Mouse (Mus musculus) MEL (cell line): ENCODE results near the gene Vmn1r104. TPM values are rescaled to one million over a fixed set of nuclear protein-coding genes. Genes with fewer than 3 reads are reported as not detected.
"Not testable (repeated sequence)": the region's sequence is repeated elsewhere in the genome, so short reads cannot be mapped to it uniquely, and the experiment has no call there.

Experiments
- DNase-seq: peaks from one replicate; pipeline ENCODE4 v3.0.0; 2011; ENCODE audit warnings: low read depth, low spot score
- H3K27ac ChIP-seq: 2 replicates; pipeline ENCODE4 v1.5.1; 2012; ENCODE audit warnings: low read depth, mild to moderate bottlenecking, control low read depth, low read length, moderate library complexity; ENCODE audit not compliant: control insufficient read depth
- H3K27me3 ChIP-seq, 2 experiments: fragments of 150-350 bp in 1 of 2; sonication (generic) in 1 of 2; 2 replicates each; pipeline ENCODE4 v1.6.1; 2012; ENCODE audit warnings: low read length in 2 of 2, mild to moderate bottlenecking in 2 of 2, improper control_type of control experiment in 1 of 2, moderate library complexity in 1 of 2; ENCODE audit not compliant: insufficient read depth in 2 of 2, control insufficient read depth in 1 of 2
- H3K36me3 ChIP-seq, 2 experiments: 2 replicates each; pipeline ENCODE4 v1.6.1; 2012 to 2014; ENCODE audit warnings: low read length in 2 of 2, improper control_type of control experiment in 1 of 2, inconsistent platforms in 1 of 2, mild to moderate bottlenecking in 1 of 2; ENCODE audit not compliant: insufficient read depth in 2 of 2, control insufficient read depth in 1 of 2
- H3K4me1 ChIP-seq, 2 experiments: fragments of 150-350 bp in 1 of 2; sonication (generic) in 1 of 2; 2 replicates each; pipeline ENCODE4 v1.6.1; 2012; ENCODE audit warnings: low read length in 2 of 2, improper control_type of control experiment in 1 of 2, mild to moderate bottlenecking in 1 of 2; ENCODE audit not compliant: insufficient read depth in 2 of 2, control insufficient read depth in 1 of 2
- H3K4me3 ChIP-seq, 2 experiments: fragments of 150-350 bp in 1 of 2; sonication (generic) in 1 of 2; 2 replicates each; pipeline ENCODE4 v1.5.1; 2012; ENCODE audit warnings: low read depth in 2 of 2, low read length in 2 of 2, mild to moderate bottlenecking in 2 of 2, moderate library complexity in 2 of 2, control low read depth in 1 of 2, improper control_type of control experiment in 1 of 2; ENCODE audit not compliant: control insufficient read depth in 1 of 2, insufficient read depth in 1 of 2
- H3K79me2 ChIP-seq: 2 replicates; pipeline ENCODE4 v1.6.1; 2012; ENCODE audit warnings: mild to moderate bottlenecking, low read length, moderate library complexity; ENCODE audit not compliant: control insufficient read depth, poor library complexity, insufficient read depth
- H3K9ac ChIP-seq: 2 replicates; pipeline ENCODE4 v1.6.1; 2012; ENCODE audit warnings: low read depth, mild to moderate bottlenecking, control low read depth, low read length, moderate library complexity; ENCODE audit not compliant: control insufficient read depth, poor library complexity, severe bottlenecking
- H3K9me3 ChIP-seq: fragments of 150-350 bp; sonication (generic); replicated peaks from 2 replicates; pipeline ENCODE4 v1.6.1; 2012; ENCODE audit warnings: mild to moderate bottlenecking, low read length, improper control_type of control experiment, moderate library complexity; ENCODE audit not compliant: insufficient read depth
- polyA plus RNA-seq, 2 experiments: library from polyadenylated mRNA; stranded (reverse) in 1 of 2; unstranded in 1 of 2; fragments of >175 nt in 1 of 2; fragments of >200 nt in 1 of 2; gene quantifications; 2 replicates each; pipeline versions ENCODE4 v1.2.1 to v1.2.4; 2012; ENCODE audit warnings: low replicate concordance in 2 of 2, low read depth in 1 of 2; ENCODE audit not compliant: insufficient read length in 2 of 2, insufficient read depth in 1 of 2, missing spikeins in 1 of 2
- total RNA-seq: library from RNA; depleted of rRNA; stranded (reverse); fragments of 300-350 nt; gene quantifications from 2 replicates; pipeline ENCODE4 v1.2.3, GENCODE M21; 2012; rRNA removed

Gene Vmn1r104
- total RNA-seq (not detected in 2 replicates), polyA plus RNA-seq (not detected)

DNA sequence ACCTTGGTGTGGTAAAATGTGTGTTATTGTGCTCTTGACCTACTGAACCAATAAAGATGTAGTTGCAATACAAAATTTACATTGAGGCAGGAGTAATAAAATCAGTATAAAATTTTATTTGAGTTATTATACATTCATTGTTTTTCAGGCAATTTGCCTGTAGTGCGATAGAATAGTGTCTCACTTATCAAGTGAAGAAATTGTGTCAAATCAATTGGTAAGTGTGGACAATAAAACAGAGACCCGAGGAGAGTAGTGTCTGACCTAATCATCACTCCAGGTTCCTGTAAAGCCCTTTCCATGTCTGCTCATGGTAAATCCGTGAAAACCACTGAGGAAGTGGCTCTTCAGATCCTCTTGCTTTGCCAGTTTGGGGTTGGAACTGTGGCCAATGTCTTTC, at the start of gene Vmn1r104:
Gene Vmn1r104, plus strand, starts transcription at position 301 of the 400 bp plus-strand sequence.
- H3K9ac ChIP-seq, H3K9me3 ChIP-seq, H3K27me3 ChIP-seq, H3K27ac ChIP-seq, H3K4me1 ChIP-seq, H3K4me3 ChIP-seq, DNase-seq, H3K79me2 ChIP-seq, H3K36me3 ChIP-seq: not testable (repeated sequence)

DNA sequence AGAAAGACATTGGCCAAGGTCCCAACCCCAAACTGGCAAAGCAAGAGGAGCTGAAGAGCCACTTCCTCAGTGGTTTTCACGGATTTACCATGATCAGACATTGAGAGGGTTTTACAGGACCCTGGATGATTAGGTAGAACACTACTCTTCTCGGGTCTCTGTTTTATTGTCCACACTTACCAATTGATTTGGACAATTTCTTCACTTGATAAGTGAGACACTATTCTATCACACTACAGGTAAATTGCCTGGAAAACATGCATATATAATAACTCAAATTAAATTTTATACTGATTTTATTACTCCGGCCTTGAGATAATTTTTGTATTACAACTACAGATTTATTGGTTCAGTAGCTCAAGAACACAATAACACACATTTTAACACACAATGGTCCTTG, 23.2 kb upstream of the Vmn1r104 start, which contains the start of gene Vmn1r103:
Gene Vmn1r103, minus strand, starts transcription at position 101 of the 400 bp plus-strand sequence.
- not testable (repeated sequence) for H3K4me1 ChIP-seq, DNase-seq, H3K36me3 ChIP-seq, H3K4me3 ChIP-seq, H3K27ac ChIP-seq, H3K27me3 ChIP-seq, H3K9me3 ChIP-seq, H3K79me2 ChIP-seq, H3K9ac ChIP-seq

DNA sequence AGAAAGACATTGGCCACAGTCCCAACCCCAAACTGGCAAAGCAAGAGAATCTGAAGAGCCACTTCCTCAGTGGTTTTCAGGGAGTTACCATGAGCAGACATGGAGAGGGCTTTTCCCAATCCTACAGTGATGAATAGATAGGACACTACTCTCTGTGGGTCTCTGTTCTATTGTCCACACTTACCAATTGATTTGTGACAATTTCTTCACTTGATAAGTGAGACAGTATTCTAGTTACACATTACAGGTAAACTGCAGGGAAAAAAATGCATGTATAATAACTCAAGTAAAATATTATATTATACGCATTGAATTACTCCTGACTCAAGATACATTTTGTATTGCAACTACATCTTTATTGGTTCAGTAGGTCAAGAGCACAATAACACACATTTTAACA, 12.0 kb downstream of the Vmn1r104 start, which contains the start of gene Gm5726:
Gene Gm5726, minus strand, starts transcription at position 101 of the 400 bp plus-strand sequence.
- DNase-seq, H3K4me1 ChIP-seq, H3K27me3 ChIP-seq, H3K9me3 ChIP-seq, H3K9ac ChIP-seq, H3K27ac ChIP-seq, H3K36me3 ChIP-seq, H3K79me2 ChIP-seq, H3K4me3 ChIP-seq: not testable (repeated sequence)

DNA sequence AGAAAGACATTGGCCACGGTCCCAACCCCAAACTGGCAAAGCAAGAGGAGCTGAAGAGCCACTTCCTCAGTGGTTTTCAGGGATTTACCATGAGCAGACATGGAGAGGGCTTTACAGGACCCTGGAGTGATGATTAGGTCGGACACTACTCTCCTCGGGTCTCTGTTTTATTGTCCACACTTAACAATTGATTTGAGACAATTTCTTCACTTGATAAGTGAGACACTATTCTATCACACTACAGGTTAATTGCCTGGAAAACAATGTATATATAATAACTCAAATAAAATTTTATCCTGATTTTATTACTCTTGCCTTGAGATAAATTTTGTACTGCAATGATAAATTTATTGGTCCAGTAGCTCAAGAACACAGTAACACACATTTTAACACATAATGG, 42.5 kb downstream of the Vmn1r104 start, which contains the start of gene Gm4141:
Gene Gm4141, minus strand, starts transcription at position 101 of the 400 bp plus-strand sequence.
- H3K4me3 ChIP-seq, DNase-seq, H3K4me1 ChIP-seq, H3K9ac ChIP-seq, H3K79me2 ChIP-seq, H3K36me3 ChIP-seq, H3K9me3 ChIP-seq, H3K27me3 ChIP-seq, H3K27ac ChIP-seq: not testable (repeated sequence)

Other genes with a start within 250 kb of the Vmn1r104 start
- not detected in 2 replicates for gene Gm4133, start 199.8 kb upstream of the Vmn1r104 start, total RNA-seq
- gene Gm4133, start 199.8 kb upstream of the Vmn1r104 start, polyA plus RNA-seq: not detected
- gene Gm5728, start 158.4 kb upstream of the Vmn1r104 start, total RNA-seq: not detected in 2 replicates
- gene Gm5728, start 158.4 kb upstream of the Vmn1r104 start, polyA plus RNA-seq: not detected
- not detected in 2 replicates for gene Vmn1r100, start 115.9 kb upstream of the Vmn1r104 start, total RNA-seq
- gene Vmn1r100, start 115.9 kb upstream of the Vmn1r104 start, polyA plus RNA-seq: not detected
- not detected in 2 replicates for gene Vmn1r101, start 91.2 kb upstream of the Vmn1r104 start, total RNA-seq
- not detected for gene Vmn1r101, start 91.2 kb upstream of the Vmn1r104 start, polyA plus RNA-seq
- gene Gm10670, start 58.9 kb upstream of the Vmn1r104 start, total RNA-seq: not detected in 2 replicates
- not detected for gene Gm10670, start 58.9 kb upstream of the Vmn1r104 start, polyA plus RNA-seq
- not detected in 2 replicates for gene Vmn1r103, start 23.3 kb upstream of the Vmn1r104 start, total RNA-seq
- not detected for gene Vmn1r103, start 23.3 kb upstream of the Vmn1r104 start, polyA plus RNA-seq
- gene Gm5726, start 11.9 kb downstream of the Vmn1r104 start, total RNA-seq: not detected in 2 replicates
- gene Gm5726, start 11.9 kb downstream of the Vmn1r104 start, polyA plus RNA-seq: not detected
- not detected in 2 replicates for gene Gm4141, start 42.4 kb downstream of the Vmn1r104 start, total RNA-seq
- gene Gm4141, start 42.4 kb downstream of the Vmn1r104 start, polyA plus RNA-seq: not detected
- gene Gm4513, start 65.2 kb downstream of the Vmn1r104 start, total RNA-seq: not detected in 2 replicates
- not detected for gene Gm4513, start 65.2 kb downstream of the Vmn1r104 start, polyA plus RNA-seq
- gene Vmn1r107, start 135.1 kb downstream of the Vmn1r104 start, total RNA-seq: not detected in 2 replicates
- not detected for gene Vmn1r107, start 135.1 kb downstream of the Vmn1r104 start, polyA plus RNA-seq
- not detected in 2 replicates for gene Vmn1r111, start 169.4 kb downstream of the Vmn1r104 start, total RNA-seq
- gene Vmn1r111, start 169.4 kb downstream of the Vmn1r104 start, polyA plus RNA-seq: not detected
- gene Gm10668, start 196.8 kb downstream of the Vmn1r104 start, total RNA-seq: not detected in 2 replicates
- gene Gm10668, start 196.8 kb downstream of the Vmn1r104 start, polyA plus RNA-seq: not detected
- not detected in 2 replicates for gene Vmn1r112, start 237.3 kb downstream of the Vmn1r104 start, total RNA-seq
- not detected for gene Vmn1r112, start 237.3 kb downstream of the Vmn1r104 start, polyA plus RNA-seq